Mouse (Mus musculus) embryonic facial prominence, embryonic 13.5 days (tissue): Measurements from ENCODE around the gene Wdr61. TPM values are rescaled to one million over a fixed set of nuclear protein-coding genes. Genes with fewer than 3 reads are reported as not detected.

ENCODE experiments used
- ATAC-seq: fragments of 200-750 bp; cut with Nextera tagmentation; 2 replicates; pipeline ENCODE4 v1.8.0; 2017; ENCODE audit warnings: low read depth; ENCODE audit not compliant: insufficient number of reproducible peaks, insufficient read depth, low FRiP score, low TSS enrichment
- H3K27ac ChIP-seq: fragments of 300-500 bp; sonication (generic); 2 replicates; pipeline ENCODE4 v1.5.1; 2015; ENCODE audit warnings: moderate library complexity, mild to moderate bottlenecking, inconsistent platforms
- H3K27me3 ChIP-seq: fragments of 300-500 bp; sonication (generic); 2 replicates; pipeline ENCODE4 v1.6.1; 2015; ENCODE audit warnings: mild to moderate bottlenecking, inconsistent platforms
- H3K36me3 ChIP-seq: fragments of 300-500 bp; sonication (generic); 2 replicates; pipeline ENCODE4 v1.6.1; 2015; ENCODE audit warnings: mild to moderate bottlenecking, inconsistent platforms
- H3K4me1 ChIP-seq: fragments of 300-500 bp; sonication (generic); 2 replicates; pipeline ENCODE4 v1.6.1; 2015; ENCODE audit warnings: inconsistent platforms
- H3K4me2 ChIP-seq: fragments of 300-500 bp; sonication (generic); 2 replicates; pipeline ENCODE4 v1.6.1; 2015; ENCODE audit warnings: moderate library complexity, mild to moderate bottlenecking, inconsistent platforms
- H3K4me3 ChIP-seq: fragments of 300-500 bp; sonication (generic); 2 replicates; pipeline ENCODE4 v1.5.1; 2015; ENCODE audit warnings: mild to moderate bottlenecking, inconsistent platforms
- H3K9ac ChIP-seq: fragments of 300-500 bp; sonication (generic); 2 replicates; pipeline ENCODE4 v1.6.1; 2015; ENCODE audit warnings: mild to moderate bottlenecking, inconsistent platforms
- H3K9me3 ChIP-seq: fragments of 300-500 bp; sonication (generic); 2 replicates; pipeline ENCODE4 v1.6.1; 2016; ENCODE audit warnings: inconsistent platforms
- WGBS: fragments of 180-500 bp; shearing (Covaris S2); methylation state at CpG from one replicate; pipeline ENCODE4 v1.1.7; 2015; ENCODE audit warnings: mixed read lengths; 5-methylcytosine and 5-hydroxymethylcytosine counted together
- polyA plus RNA-seq: library from polyadenylated mRNA; unstranded; fragments of >200 nt; fragmentation: Nextera tagmentation; extraction: Ambion mirVana; gene quantifications from 2 replicates; pipeline ENCODE4 v1.2.1, GENCODE M21; 2015

Gene Wdr61
- 156 and 167 TPM in 2 replicates for polyA plus RNA-seq

- H3K9me3 ChIP-seq, result no peaks in the 10 kb centered on the region
- peak within 1 kb of the TSS; percentile 87 for H3K9ac ChIP-seq
- H3K4me1 ChIP-seq, result peaks cover 30% of the 10 kb centered on the region
- peak; percentile 96 for ATAC-seq
- 2% methylated on average over 32 of the region's 32 CpGs for WGBS
- peak within 1 kb of the TSS; percentile 52; the same call in 1 of the 2 replicates for H3K27ac ChIP-seq
- no peaks in the 10 kb centered on the region for H3K27me3 ChIP-seq
- peak within 1 kb of the TSS; percentile 69 for H3K4me3 ChIP-seq
- peaks cover 10% of the 10 kb centered on the region for H3K36me3 ChIP-seq
- H3K4me2 ChIP-seq, result peak within 1 kb of the TSS; percentile 88
Measured at GRCm38 (mm10) chr9:54733921-54734638, at the start of gene Wdr61. Wdr61 (minus strand) TSS chr9:54734519.

- peaks cover 61% of the 10 kb centered on the region for H3K4me1 ChIP-seq
- 0 out of 2 replicates have a peak, but pooled peaks have one; percentile 45 for ATAC-seq
Measured at GRCm38 (mm10) chr9:54784003-54784402, 49.7 kb upstream of the Wdr61 start.

GRCm38 (mm10) chr9:54782504-54782903, 48.2 kb upstream of the Wdr61 start:
- Histone ChIP-seq H3K36me3 (no peaks in the 10 kb centered on the region), H3K27ac (peak overlapping the region; percentile 53), H3K4me2 (no peak overlapping the region), H3K9ac (no peak overlapping the region), H3K27me3 (no peaks in the 10 kb centered on the region), H3K4me3 (no peak overlapping the region), H3K9me3 (no peaks in the 10 kb centered on the region), H3K4me1 (peaks cover 54% of the 10 kb centered on the region)
- ATAC-seq, result no peak
- 39% methylated on average over 15 of the region's 15 CpGs for WGBS

More at GRCm38 (mm10) chr9:54784003-54784402, 49.7 kb upstream of the Wdr61 start:
- Histone ChIP-seq H3K36me3 (no peaks in the 10 kb centered on the region), H3K4me2 (no peak overlapping the region), H3K9ac (no peak overlapping the region), H3K4me3 (no peak overlapping the region), H3K27ac (peak overlapping the region; percentile 88), H3K27me3 (no peaks in the 10 kb centered on the region), H3K9me3 (no peaks in the 10 kb centered on the region)
- WGBS, result 13% methylated on average over 3 of the region's 3 CpGs

- 74% methylated on average over 8 of the region's 8 CpGs for WGBS
- H3K27ac ChIP-seq, result no peak overlapping the region
- H3K4me3 ChIP-seq, result no peak overlapping the region
- 0 out of 2 replicates have a peak, but pooled peaks cover 3% of the 10 kb centered on the region for H3K36me3 ChIP-seq
- no peak overlapping the region for H3K9ac ChIP-seq
- no peaks in the 10 kb centered on the region for H3K27me3 ChIP-seq
- ATAC-seq, result no peak
- no peaks in the 10 kb centered on the region for H3K9me3 ChIP-seq
- H3K4me2 ChIP-seq, result no peak overlapping the region
- peaks cover 25% of the 10 kb centered on the region for H3K4me1 ChIP-seq
Measured at GRCm38 (mm10) chr9:54779280-54779679, 45.0 kb upstream of the Wdr61 start.

GRCm38 (mm10) chr9:54776451-54776982, 42.2 kb upstream of the Wdr61 start:
- no peak for ATAC-seq
- Histone ChIP-seq H3K4me2 (no peak overlapping the region), H3K36me3 (peaks cover 21% of the 10 kb centered on the region), H3K4me1 (peaks cover 7% of the 10 kb centered on the region), H3K4me3 (no peak overlapping the region), H3K27ac (no peak overlapping the region), H3K9ac (no peak overlapping the region), H3K27me3 (no peaks in the 10 kb centered on the region), H3K9me3 (no peaks in the 10 kb centered on the region)
- 86% methylated on average over 13 of the region's 13 CpGs for WGBS

GRCm38 (mm10) chr9:54770140-54770780, 35.9 kb upstream of the Wdr61 start:
- WGBS, result 34% methylated on average over 11 of the region's 11 CpGs
- Histone ChIP-seq H3K27ac (peak overlapping the region; percentile 23; the same call in 1 of the 2 replicates), H3K27me3 (peaks cover 6% of the 10 kb centered on the region; the same call in 1 of the 2 replicates), H3K4me1 (peaks cover 46% of the 10 kb centered on the region), H3K4me3 (no peak overlapping the region), H3K4me2 (peak overlapping the region; percentile 27; the same call in 1 of the 2 replicates), H3K9ac (peak overlapping the region; percentile 46; the same call in 1 of the 2 replicates), H3K36me3 (peaks cover 27% of the 10 kb centered on the region), H3K9me3 (no peaks in the 10 kb centered on the region)
- no peak for ATAC-seq

GRCm38 (mm10) chr9:54765336-54766085, 31.2 kb upstream of the Wdr61 start:
- H3K4me3 ChIP-seq, result peak overlapping the region; percentile 59
- no peaks in the 10 kb centered on the region for H3K9me3 ChIP-seq
- H3K27ac ChIP-seq, result no peak overlapping the region
- under 1% methylated on average over 41 of the region's 41 CpGs for WGBS
- peaks cover 56% of the 10 kb centered on the region for H3K4me1 ChIP-seq
- peak overlapping the region; percentile 94 for H3K4me2 ChIP-seq
- peak overlapping the region; percentile 75 for H3K9ac ChIP-seq
- ATAC-seq, result no peak
- H3K36me3 ChIP-seq, result peaks cover 7% of the 10 kb centered on the region; the same call in 1 of the 2 replicates
- peaks cover 26% of the 10 kb centered on the region for H3K27me3 ChIP-seq

- H3K9ac ChIP-seq, result peak within 1 kb of the TSS; percentile 75
- H3K36me3 ChIP-seq, result peaks cover 7% of the 10 kb centered on the region; the same call in 1 of the 2 replicates
- H3K4me1 ChIP-seq, result peaks cover 51% of the 10 kb centered on the region
- ATAC-seq, result peak; percentile 82
- under 1% methylated on average over 44 of the region's 45 CpGs for whole genome bisulfite sequencing
- peaks cover 26% of the 10 kb centered on the region for H3K27me3 ChIP-seq
- H3K27ac ChIP-seq, result peak within 1 kb of the TSS; percentile 53; the same call in 1 of the 2 replicates
- H3K9me3 ChIP-seq, result no peaks in the 10 kb centered on the region
- H3K4me2 ChIP-seq, result peak within 1 kb of the TSS; percentile 94
- peak within 1 kb of the TSS; percentile 59 for H3K4me3 ChIP-seq
Measured at GRCm38 (mm10) chr9:54764561-54765217, 30.4 kb upstream of the Wdr61 start, which contains the start of gene Crabp1. Crabp1 (plus strand) TSS chr9:54764748.

GRCm38 (mm10) chr9:54764091-54764490, 29.8 kb upstream of the Wdr61 start:
- Histone ChIP-seq H3K4me1 (peaks cover 51% of the 10 kb centered on the region), H3K9ac (peak overlapping the region; percentile 75), H3K9me3 (no peaks in the 10 kb centered on the region), H3K36me3 (peaks cover 7% of the 10 kb centered on the region; the same call in 1 of the 2 replicates), H3K27ac (peak overlapping the region; percentile 53; the same call in 1 of the 2 replicates), H3K27me3 (peaks cover 26% of the 10 kb centered on the region), H3K4me3 (peak overlapping the region; percentile 59), H3K4me2 (peak overlapping the region; percentile 94)
- WGBS, result 16% methylated on average over 12 of the region's 12 CpGs
- ATAC-seq, result no peak

- H3K27ac ChIP-seq, result no peak overlapping the region
- 21% methylated on average over 6 of the region's 6 CpGs for WGBS
- no peaks in the 10 kb centered on the region for H3K9me3 ChIP-seq
- peaks cover 15% of the 10 kb centered on the region for H3K27me3 ChIP-seq
- H3K4me1 ChIP-seq, result peaks cover 21% of the 10 kb centered on the region
- no peak for ATAC-seq
- H3K9ac ChIP-seq, result 0 out of 2 replicates have a peak overlapping the region, but pooled peaks have one; percentile 16
- no peak overlapping the region for H3K4me3 ChIP-seq
- no peaks in the 10 kb centered on the region for H3K36me3 ChIP-seq
- H3K4me2 ChIP-seq, result no peak overlapping the region
Measured at GRCm38 (mm10) chr9:54759592-54759991, 25.3 kb upstream of the Wdr61 start.
